Mouse (Mus musculus): Measurements from ENCODE around the gene Lrr1. TPM values are rescaled to one million over a fixed set of nuclear protein-coding genes. Genes with fewer than 3 reads are reported as not detected.

Lrr1 gene
- total RNA-seq, 4 experiments from 2014 or later = not detected

Small RNAs within 50 kb of the gene (microRNA-seq; reads per million reads assigned to microRNA genes)
- gene Gm47287 (0 reads per million in 2 experiments), gene Gm47295 (0.32 to 5.1 reads per million in 2 experiments)

Other genes with a start within 250 kb of the Lrr1 start
- gene Rps29, start 9.6 kb upstream of the Lrr1 start, total RNA-seq (2022) = 1,000 to 10,000 TPM; 1,074 to 1,561 (median 1,323) TPM
- 100 to 1,000 TPM; 153 to 207 (median 179) TPM for gene Rpl36al, start 15.3 kb downstream of the Lrr1 start, total RNA-seq (2022)
- 10 to 100 TPM; 26.7 to 28.9 (median 27.3) TPM for gene Mgat2, start 15.3 kb downstream of the Lrr1 start, total RNA-seq (2022)
- gene Gm49383, start 28.3 kb downstream of the Lrr1 start, total RNA-seq (2022) = 1 to 10 TPM; 6.2 to 8.3 (median 7.0) TPM
- gene Dnaaf2, start 29.6 kb downstream of the Lrr1 start, total RNA-seq (2022) = 1 to 10 TPM; 1.0 to 1.9 (median 1.4) TPM
- 1 to 10 TPM; 2.5 to 5.0 (median 3.8) TPM for gene Gm49384, start 35.5 kb downstream of the Lrr1 start, total RNA-seq (2022)
- 1 to 10 TPM in 1 of 4 experiments, under 1 TPM in 3; 0.71 to 1.0 (median 0.80) TPM for gene Pole2, start 59.4 kb downstream of the Lrr1 start, total RNA-seq (2022)
- gene Klhdc1, start 72.4 kb downstream of the Lrr1 start, total RNA-seq (2022) = 10 to 100 TPM; 16.0 to 24.5 (median 17.5) TPM
- 100 to 1,000 TPM; 121 to 127 (median 123) TPM for gene Klhdc2, start 127.9 kb downstream of the Lrr1 start, total RNA-seq (2022)
- gene Nemf, start 188.4 kb downstream of the Lrr1 start, total RNA-seq (2022) = 10 to 100 TPM; 47.0 to 54.0 (median 50.5) TPM
- gene Arf6, start 203.3 kb downstream of the Lrr1 start, total RNA-seq (2022) = 10 to 100 TPM; 38.7 to 56.0 (median 49.2) TPM
- 1 to 10 TPM in 1 of 4 experiments, under 1 TPM in 1, not detected in 2; 0.98 to 1.9 TPM for gene Gm9887, start 203.6 kb downstream of the Lrr1 start, total RNA-seq (2022)

All from layer of hippocampus, adult 8-10 months (tissue).